Mouse (Mus musculus): ENCODE data around the gene Ccr6. TPM values are rescaled to one million over a fixed set of nuclear protein-coding genes. Genes with fewer than 3 reads are reported as not detected.

The Ccr6 gene
- polyA plus RNA-seq, 1 experiment: not detected

- TF ChIP-seq GATA1 (IDR thresholded peaks at IDR 0.05; ENCODE audit: low read length): no peak
Observed at GRCm38 (mm10) chr17:8296313-8296844, 60.5 kb downstream of the Ccr6 start.

DNA sequence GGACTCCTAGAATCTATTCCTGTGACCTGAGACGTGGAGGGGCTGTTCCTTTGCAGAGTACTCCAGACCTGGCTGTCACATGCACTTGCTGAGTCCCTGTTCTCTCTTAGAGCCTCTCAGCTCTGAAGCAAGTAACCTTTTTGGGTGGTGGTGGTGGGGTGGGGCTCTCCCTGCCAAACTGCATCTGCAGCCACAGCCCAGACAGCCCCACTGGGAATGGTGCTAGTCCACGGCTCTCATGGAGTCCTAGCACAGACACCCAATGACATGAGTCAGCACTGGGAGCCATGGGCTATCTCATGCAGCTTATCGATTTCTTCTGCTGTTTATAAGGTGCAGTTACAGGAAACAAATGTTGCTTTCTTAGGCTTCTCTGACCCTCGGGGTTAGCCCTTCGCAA lies 61.9 kb downstream of the Ccr6 start:
- no peak for TF ChIP-seq GATA1 (IDR thresholded peaks at IDR 0.05; ENCODE audit: low read length)

DNA sequence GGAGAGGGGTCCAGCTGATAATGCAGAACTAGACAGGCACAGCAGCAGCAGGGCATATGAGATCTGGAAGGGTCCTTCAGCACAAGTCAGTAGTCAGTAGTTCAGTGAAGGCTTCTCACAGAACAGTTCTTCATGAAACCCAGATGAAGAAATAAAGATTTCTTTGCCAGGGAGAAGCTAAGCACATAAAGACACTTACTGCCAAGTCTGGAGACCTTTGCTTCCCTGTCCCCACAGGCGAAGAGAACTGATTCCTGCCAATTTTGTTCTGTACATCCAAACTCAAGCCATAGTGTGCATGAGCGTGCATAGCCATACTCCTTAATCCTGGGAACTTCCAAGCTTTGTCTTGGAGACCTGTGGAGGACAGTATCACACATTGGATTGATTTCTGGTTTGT lies 62.4 kb downstream of the Ccr6 start:
- TF ChIP-seq GATA1 (IDR thresholded peaks at IDR 0.05; ENCODE audit: low read length): no peak

DNA sequence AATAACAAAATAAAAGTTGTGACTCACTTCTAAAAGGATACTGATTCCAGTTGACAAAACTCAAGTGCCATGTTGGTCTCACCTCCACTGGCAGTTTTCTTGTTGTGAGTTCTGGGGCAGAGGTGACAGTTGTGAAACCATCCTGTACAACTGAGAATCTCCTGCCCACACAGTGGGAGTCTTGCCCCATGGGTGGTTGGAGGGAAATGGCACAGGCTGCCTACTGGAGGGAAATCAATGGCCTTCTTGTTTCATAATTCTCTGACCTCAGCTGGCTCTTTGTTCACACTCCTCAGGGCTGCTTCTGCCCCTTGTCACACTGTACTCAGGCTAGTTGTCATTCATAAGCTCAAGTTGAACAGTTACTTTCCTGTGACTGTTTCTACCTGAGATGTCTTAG lies 63.7 kb downstream of the Ccr6 start:
- no peak for TF ChIP-seq GATA1 (IDR thresholded peaks at IDR 0.05; ENCODE audit: low read length)

GRCm38 (mm10) chr17:8301515-8301914 lies 65.7 kb downstream of the Ccr6 start:
- TF ChIP-seq GATA1 (IDR thresholded peaks at IDR 0.05; ENCODE audit: low read length): no peak

GRCm38 (mm10) chr17:8302772-8303438 lies 67.1 kb downstream of the Ccr6 start:
- TF ChIP-seq GATA1 (IDR thresholded peaks at IDR 0.05; ENCODE audit: low read length): no peak

DNA sequence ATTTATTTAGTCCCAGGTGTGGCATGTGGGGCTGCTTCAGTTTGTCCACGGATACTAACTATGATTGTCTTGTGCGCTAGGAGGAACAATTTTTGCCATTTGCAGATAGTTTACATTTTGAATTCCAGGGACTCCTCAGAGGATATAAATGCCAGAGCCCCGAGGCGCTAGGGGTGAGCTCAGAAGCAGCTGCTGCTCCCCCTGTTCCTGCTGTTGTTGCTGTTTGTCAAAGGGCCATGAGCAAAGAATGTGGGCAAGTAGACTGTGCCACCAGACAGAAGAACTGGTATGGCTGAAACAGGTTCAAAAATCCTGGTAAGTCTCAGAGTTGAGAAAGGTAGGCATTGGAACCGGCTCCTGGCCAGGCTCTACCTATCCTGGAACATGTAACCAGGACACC lies 67.8 kb downstream of the Ccr6 start:
- TF ChIP-seq GATA1 (IDR thresholded peaks at IDR 0.05; ENCODE audit: low read length): no peak

- no peak for TF ChIP-seq GATA1 (IDR thresholded peaks at IDR 0.05; ENCODE audit: low read length)
Observed at GRCm38 (mm10) chr17:8305801-8306200, 70.0 kb downstream of the Ccr6 start.

Other genes starting within 250 kb of the Ccr6 start
- not detected in 2 replicates for gene Gm49673, start 88.3 kb upstream of the Ccr6 start, polyA plus RNA-seq (2012)
- gene Rnaset2a, start 87.9 kb upstream of the Ccr6 start, polyA plus RNA-seq (2012): 26.7 and 33.1 TPM in 2 replicates
- 7.1 and 16.5 TPM in 2 replicates for gene Fgfr1op, start 70.5 kb upstream of the Ccr6 start, polyA plus RNA-seq (2012)
- 22.3 and 24.1 TPM in 2 replicates for gene Mpc1, start 46.9 kb downstream of the Ccr6 start, polyA plus RNA-seq (2012)
- 41.1 and 51.8 TPM in 2 replicates for gene Sft2d1, start 75.1 kb downstream of the Ccr6 start, polyA plus RNA-seq (2012)
- gene Prr18, start 101.4 kb downstream of the Ccr6 start, polyA plus RNA-seq (2012): 0.27 and 0.35 TPM in 2 replicates
- 0.08 TPM in 1 of 2 replicates, not detected in the other for gene T2, start 119.9 kb downstream of the Ccr6 start, polyA plus RNA-seq (2012)
- not detected in 2 replicates for gene T, start 198.4 kb downstream of the Ccr6 start, polyA plus RNA-seq (2012)